Mouse (Mus musculus): ENCODE data around the gene Dnajb5. TPM values are rescaled to one million over a fixed set of nuclear protein-coding genes. Genes with fewer than 3 reads are reported as not detected.

Gene Dnajb5
- polyA plus RNA-seq, 1 experiment from 2014 or later: 52.1 TPM

DNA sequence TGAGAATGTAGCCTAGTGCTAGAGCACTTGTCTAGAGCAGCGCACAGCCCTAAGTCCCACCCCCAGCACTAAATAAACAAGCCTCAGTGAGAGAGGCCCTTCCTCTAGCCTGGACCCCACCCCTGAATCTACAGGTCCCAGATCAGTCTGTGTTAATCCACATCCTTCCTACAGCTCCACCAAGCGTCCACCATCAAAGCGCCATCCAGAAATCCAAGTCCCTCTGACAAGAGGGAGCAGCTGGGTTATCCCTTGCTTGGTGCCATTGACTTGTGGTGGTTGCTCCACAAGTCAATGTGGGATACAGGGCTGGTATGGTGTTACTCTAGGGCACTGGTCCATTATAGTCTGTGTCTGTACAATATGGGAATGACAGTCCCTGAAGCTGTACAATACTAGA lies 5.6 kb downstream of the Dnajb5 start:
- WGBS: 90% methylated on average over 3 of the region's 3 CpGs
- H3K4me1 ChIP-seq (ENCODE audit: control insufficient read depth, insufficient read depth, low read length): peaks cover 27% of the 10 kb centered on the region

DNA sequence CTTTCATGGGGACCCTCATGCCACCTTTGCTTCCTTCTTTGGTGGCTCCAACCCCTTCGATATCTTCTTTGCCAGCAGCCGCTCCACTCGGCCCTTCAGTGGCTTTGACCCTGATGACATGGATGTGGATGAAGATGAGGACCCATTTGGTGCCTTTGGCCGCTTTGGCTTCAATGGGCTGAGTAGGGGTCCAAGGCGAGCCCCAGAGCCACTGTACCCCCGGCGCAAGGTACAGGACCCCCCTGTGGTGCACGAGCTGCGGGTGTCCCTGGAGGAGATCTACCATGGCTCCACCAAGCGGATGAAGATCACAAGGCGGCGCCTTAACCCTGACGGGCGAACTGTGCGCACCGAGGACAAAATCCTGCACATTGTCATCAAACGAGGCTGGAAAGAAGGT lies 7.0 kb downstream of the Dnajb5 start:
- H3K36me3 ChIP-seq (ENCODE audit: control insufficient read depth, insufficient read depth, low read length): peaks cover 57% of the 10 kb centered on the region
- no peak overlapping the region for H3K9ac ChIP-seq (ENCODE audit: low read length)
- no peaks in the 10 kb centered on the region for H3K27me3 ChIP-seq (replicated peaks; ENCODE audit: control insufficient read depth, insufficient read depth, low read length)
- no peak overlapping the region for H3K27ac ChIP-seq (ENCODE audit: low read depth, low read length)
- peaks cover 19% of the 10 kb centered on the region for H3K4me1 ChIP-seq (ENCODE audit: control insufficient read depth, insufficient read depth, low read length)
- 95% methylated on average over 17 of the region's 17 CpGs for WGBS
- no peaks in the 10 kb centered on the region for H3K9me3 ChIP-seq (replicated peaks; ENCODE audit: control insufficient read depth, low read length)
- no peak overlapping the region for H3K4me2 ChIP-seq (ENCODE audit: low read length)
- DNase-seq (ENCODE audit: low spot score): no peak
- no peak overlapping the region for H3K4me3 ChIP-seq (ENCODE audit: low read depth, low read length)
- ATAC-seq: no peak

More for the DNA sequence above, 5.6 kb downstream of the Dnajb5 start:
- DNase-seq (ENCODE audit: low spot score) (no peak), ATAC-seq (no peak)
- Histone ChIP-seq H3K9ac (ENCODE audit: low read length) (no peak overlapping the region), H3K9me3 (replicated peaks; ENCODE audit: control insufficient read depth, low read length) (no peaks in the 10 kb centered on the region), H3K4me2 (ENCODE audit: low read length) (no peak overlapping the region), H3K27me3 (replicated peaks; ENCODE audit: control insufficient read depth, insufficient read depth, low read length) (no peaks in the 10 kb centered on the region), H3K36me3 (ENCODE audit: control insufficient read depth, insufficient read depth, low read length) (peaks cover 57% of the 10 kb centered on the region), H3K27ac (ENCODE audit: low read depth, low read length) (no peak overlapping the region), H3K4me3 (ENCODE audit: low read depth, low read length) (no peak overlapping the region)

DNA sequence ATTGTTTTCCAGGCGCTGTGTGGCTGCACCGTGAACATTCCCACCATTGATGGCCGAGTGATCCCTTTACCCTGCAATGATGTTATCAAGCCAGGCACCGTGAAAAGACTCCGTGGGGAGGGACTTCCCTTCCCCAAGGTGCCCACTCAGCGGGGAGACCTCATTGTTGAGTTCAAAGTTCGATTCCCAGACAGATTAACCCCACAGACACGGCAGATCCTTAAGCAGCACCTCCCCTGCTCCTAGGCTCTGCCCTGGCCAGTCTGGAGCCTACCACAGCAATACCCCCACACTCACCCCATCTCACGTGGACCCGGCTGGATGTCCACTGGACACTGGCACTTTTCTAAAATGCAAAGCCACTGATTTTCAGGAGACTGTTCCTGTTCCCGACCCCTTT lies 7.7 kb downstream of the Dnajb5 start:
- ATAC-seq (no peak), DNase-seq (ENCODE audit: low spot score) (no peak)
- H3K27me3 ChIP-seq (replicated peaks; ENCODE audit: control insufficient read depth, insufficient read depth, low read length): no peaks in the 10 kb centered on the region
- H3K9me3 ChIP-seq (replicated peaks; ENCODE audit: control insufficient read depth, low read length): no peaks in the 10 kb centered on the region
- no peak overlapping the region for H3K27ac ChIP-seq (ENCODE audit: low read depth, low read length)
- no peak overlapping the region for H3K4me3 ChIP-seq (ENCODE audit: low read depth, low read length)
- H3K9ac ChIP-seq (ENCODE audit: low read length): no peak overlapping the region
- H3K4me2 ChIP-seq (ENCODE audit: low read length): no peak overlapping the region
- WGBS: 77% methylated on average over 11 of the region's 11 CpGs
- H3K4me1 ChIP-seq (ENCODE audit: control insufficient read depth, insufficient read depth, low read length): peaks cover 11% of the 10 kb centered on the region
- H3K36me3 ChIP-seq (ENCODE audit: control insufficient read depth, insufficient read depth, low read length): peaks cover 54% of the 10 kb centered on the region

DNA sequence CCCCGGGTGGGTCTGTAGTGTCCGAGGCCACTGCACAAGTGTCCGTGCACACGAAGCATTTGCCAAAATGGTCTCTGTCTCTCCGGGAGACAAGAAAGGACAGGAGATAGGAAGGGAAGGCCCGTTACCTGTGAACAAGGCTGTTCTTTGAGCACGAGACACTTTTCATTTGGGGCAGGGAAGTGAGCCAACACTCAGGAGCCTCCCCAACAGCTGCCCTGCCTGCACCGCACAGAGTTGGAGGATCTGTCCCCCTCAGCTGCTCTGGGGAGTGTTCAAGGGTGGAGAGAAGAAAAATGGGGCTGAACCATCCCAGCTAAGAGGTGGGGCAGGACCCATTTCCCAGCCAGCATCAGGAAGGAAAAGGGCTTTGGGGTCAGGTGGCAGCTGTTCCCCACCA lies 8.4 kb downstream of the Dnajb5 start:
- WGBS: 87% methylated on average over 8 of the region's 8 CpGs
- Histone ChIP-seq H3K9me3 (replicated peaks; ENCODE audit: control insufficient read depth, low read length) (no peaks in the 10 kb centered on the region), H3K4me1 (ENCODE audit: control insufficient read depth, insufficient read depth, low read length) (peaks cover 5% of the 10 kb centered on the region), H3K4me2 (ENCODE audit: low read length) (no peak overlapping the region), H3K4me3 (ENCODE audit: low read depth, low read length) (no peak overlapping the region), H3K27ac (ENCODE audit: low read depth, low read length) (no peak overlapping the region; the same call in 1 of the 2 replicates), H3K9ac (ENCODE audit: low read length) (no peak overlapping the region), H3K27me3 (replicated peaks; ENCODE audit: control insufficient read depth, insufficient read depth, low read length) (no peaks in the 10 kb centered on the region), H3K36me3 (ENCODE audit: control insufficient read depth, insufficient read depth, low read length) (peaks cover 53% of the 10 kb centered on the region)
- DNase-seq (ENCODE audit: low spot score) (no peak), ATAC-seq (no peak)

DNA sequence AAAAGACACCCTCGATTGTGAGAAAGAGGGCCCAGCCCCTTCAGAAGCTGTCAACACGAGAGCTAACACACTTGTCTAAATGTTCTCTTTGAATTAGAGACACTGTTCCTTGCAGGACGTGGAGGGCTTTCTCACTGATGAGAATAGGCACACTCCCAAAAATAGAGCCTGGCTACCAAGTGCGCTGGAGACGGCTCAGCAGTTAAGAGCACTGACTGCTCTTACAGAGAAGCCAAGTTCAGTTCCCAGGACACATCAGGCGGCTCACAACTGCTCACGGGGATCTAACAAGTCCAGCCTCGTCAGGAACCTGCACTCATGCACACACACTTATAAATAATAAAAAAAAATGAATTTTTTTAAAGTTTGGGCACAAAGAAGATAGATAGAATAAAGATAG lies 9.3 kb downstream of the Dnajb5 start:
- Histone ChIP-seq H3K27me3 (replicated peaks; ENCODE audit: control insufficient read depth, insufficient read depth, low read length) (no peaks in the 10 kb centered on the region), H3K4me1 (ENCODE audit: control insufficient read depth, insufficient read depth, low read length) (no peaks in the 10 kb centered on the region), H3K4me2 (ENCODE audit: low read length) (no peak overlapping the region), H3K36me3 (ENCODE audit: control insufficient read depth, insufficient read depth, low read length) (peaks cover 50% of the 10 kb centered on the region), H3K27ac (ENCODE audit: low read depth, low read length) (no peak overlapping the region), H3K9ac (ENCODE audit: low read length) (no peak overlapping the region), H3K4me3 (ENCODE audit: low read depth, low read length) (no peak overlapping the region), H3K9me3 (replicated peaks; ENCODE audit: control insufficient read depth, low read length) (no peaks in the 10 kb centered on the region)
- ATAC-seq: no peak
- 71% methylated on average over 8 of the region's 8 CpGs for WGBS
- no peak for DNase-seq (ENCODE audit: low spot score)

DNA sequence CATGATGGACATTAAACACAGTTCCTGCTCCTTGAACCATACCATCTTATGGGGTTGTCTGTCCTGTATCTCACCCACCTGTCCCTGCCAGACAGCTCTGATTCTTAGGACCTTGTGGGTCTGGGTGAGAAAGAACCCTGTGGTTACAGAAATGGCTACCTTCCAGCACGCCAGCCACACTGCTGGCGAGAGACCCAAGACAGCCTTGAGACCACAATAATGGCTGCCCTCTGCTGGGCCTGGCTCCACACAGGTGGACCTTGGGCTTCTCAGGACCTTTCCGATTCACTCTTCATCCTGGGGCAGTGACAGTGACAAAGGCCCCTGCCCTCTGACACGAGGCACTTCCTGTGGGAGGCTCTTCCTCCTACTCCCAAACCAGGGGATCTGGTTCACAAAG lies 9.8 kb downstream of the Dnajb5 start:
- DNase-seq (ENCODE audit: low spot score): no peak
- Histone ChIP-seq H3K27me3 (replicated peaks; ENCODE audit: control insufficient read depth, insufficient read depth, low read length) (no peaks in the 10 kb centered on the region), H3K27ac (ENCODE audit: low read depth, low read length) (no peak overlapping the region), H3K4me3 (ENCODE audit: low read depth, low read length) (no peak overlapping the region), H3K36me3 (ENCODE audit: control insufficient read depth, insufficient read depth, low read length) (peaks cover 50% of the 10 kb centered on the region), H3K9me3 (replicated peaks; ENCODE audit: control insufficient read depth, low read length) (no peaks in the 10 kb centered on the region), H3K9ac (ENCODE audit: low read length) (no peak overlapping the region), H3K4me2 (ENCODE audit: low read length) (no peak overlapping the region), H3K4me1 (ENCODE audit: control insufficient read depth, insufficient read depth, low read length) (no peaks in the 10 kb centered on the region)
- WGBS: 78% methylated on average over 4 of the region's 4 CpGs
- no peak for ATAC-seq

DNA sequence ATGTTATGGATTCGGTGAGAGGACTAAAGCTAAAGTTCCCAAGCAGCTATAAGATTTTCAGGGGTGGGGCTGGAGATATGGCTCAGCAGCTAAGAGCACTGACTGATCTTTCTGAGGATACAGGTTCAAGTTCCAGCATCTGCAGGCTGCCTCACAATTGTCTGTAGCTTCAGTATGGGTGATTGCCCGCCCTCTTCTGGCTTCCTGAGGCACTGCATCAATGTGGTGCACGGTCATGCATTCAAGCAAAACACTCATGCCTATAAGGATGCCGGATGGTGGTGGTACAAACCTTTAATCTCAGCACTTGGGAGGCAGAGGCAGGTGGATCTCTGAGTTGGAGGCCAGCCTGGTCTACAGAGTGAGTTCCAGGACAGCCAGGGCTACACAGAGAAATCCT lies 12.0 kb downstream of the Dnajb5 start:
- no peaks in the 10 kb centered on the region for H3K4me1 ChIP-seq (ENCODE audit: control insufficient read depth, insufficient read depth, low read length)
- H3K36me3 ChIP-seq (ENCODE audit: control insufficient read depth, insufficient read depth, low read length): peaks cover 28% of the 10 kb centered on the region
- ATAC-seq: no peak
- no peak overlapping the region for H3K9ac ChIP-seq (ENCODE audit: low read length)
- no peak overlapping the region for H3K27ac ChIP-seq (ENCODE audit: low read depth, low read length)
- DNase-seq (ENCODE audit: low spot score): peak; percentile 76
- no peak overlapping the region for H3K4me2 ChIP-seq (ENCODE audit: low read length)
- no peaks in the 10 kb centered on the region for H3K9me3 ChIP-seq (replicated peaks; ENCODE audit: control insufficient read depth, low read length)
- H3K4me3 ChIP-seq (ENCODE audit: low read depth, low read length): no peak overlapping the region
- WGBS: 31% methylated on average over 4 of the region's 4 CpGs
- no peaks in the 10 kb centered on the region for H3K27me3 ChIP-seq (replicated peaks; ENCODE audit: control insufficient read depth, insufficient read depth, low read length)

DNA sequence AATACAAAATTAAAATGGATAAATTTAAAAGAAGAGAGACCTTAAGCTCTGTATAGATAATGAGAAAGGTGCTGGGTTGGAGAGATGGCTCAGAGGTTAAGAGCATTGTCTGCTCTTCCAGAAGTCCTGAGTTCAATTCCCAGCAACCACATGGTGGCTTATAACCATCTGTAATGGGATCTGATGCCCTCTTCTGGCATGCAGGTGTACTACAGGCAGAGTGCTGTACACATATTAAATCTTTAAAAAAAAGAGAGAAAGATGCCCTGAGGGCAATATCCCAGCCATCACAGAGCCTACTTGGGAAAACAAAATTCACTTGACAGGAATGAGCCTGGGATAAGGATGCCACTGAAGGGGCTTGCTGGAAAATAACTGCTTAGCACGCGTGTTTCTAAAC lies 13.9 kb downstream of the Dnajb5 start:
- no peak for DNase-seq (ENCODE audit: low spot score)
- ATAC-seq: no peak
- no peaks in the 10 kb centered on the region for H3K9me3 ChIP-seq (replicated peaks; ENCODE audit: control insufficient read depth, low read length)
- H3K27me3 ChIP-seq (replicated peaks; ENCODE audit: control insufficient read depth, insufficient read depth, low read length): no peaks in the 10 kb centered on the region
- H3K4me2 ChIP-seq (ENCODE audit: low read length): no peak overlapping the region
- H3K9ac ChIP-seq (ENCODE audit: low read length): no peak overlapping the region
- peaks cover 9% of the 10 kb centered on the region; the same call in 1 of the 2 replicates for H3K36me3 ChIP-seq (ENCODE audit: control insufficient read depth, insufficient read depth, low read length)
- 90% methylated on average over 2 of the region's 2 CpGs for WGBS
- no peak overlapping the region for H3K4me3 ChIP-seq (ENCODE audit: low read depth, low read length)
- no peak overlapping the region for H3K27ac ChIP-seq (ENCODE audit: low read depth, low read length)
- no peaks in the 10 kb centered on the region for H3K4me1 ChIP-seq (ENCODE audit: control insufficient read depth, insufficient read depth, low read length)

DNA sequence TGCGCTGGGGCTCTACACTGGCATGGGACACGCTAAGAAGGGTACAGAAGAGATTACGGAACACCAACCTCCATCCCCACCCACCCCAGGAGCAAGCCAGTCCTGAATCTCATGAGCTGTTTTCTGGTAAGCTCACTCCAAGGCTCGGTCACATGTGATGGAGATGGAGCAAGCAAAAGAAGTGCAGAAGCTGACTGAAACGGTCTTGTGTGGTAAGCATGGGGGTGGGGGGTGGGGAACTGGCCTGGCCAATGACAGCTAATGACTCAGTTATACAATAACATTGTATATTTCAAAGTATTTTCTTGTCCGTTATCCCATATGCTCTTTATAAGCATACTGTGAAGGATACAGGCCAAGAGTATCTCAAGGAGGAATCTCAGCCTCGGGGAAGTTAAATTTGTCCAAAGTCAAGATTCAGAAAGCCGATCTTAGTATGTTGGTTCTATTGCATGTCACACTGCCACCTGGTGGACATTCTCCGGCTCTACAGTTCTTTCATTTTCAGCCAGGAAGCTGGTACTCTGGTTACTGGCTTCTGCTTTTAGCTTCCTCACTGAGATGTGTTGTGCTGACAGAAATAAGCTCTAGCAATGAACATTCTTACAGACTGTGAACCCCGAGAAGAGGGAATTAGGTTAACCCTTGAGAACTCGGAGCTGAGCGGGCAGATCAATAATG lies 15.6 kb downstream of the Dnajb5 start:
- no peaks in the 10 kb centered on the region for H3K4me1 ChIP-seq (ENCODE audit: control insufficient read depth, insufficient read depth, low read length)
- H3K27ac ChIP-seq (ENCODE audit: low read depth, low read length): no peak overlapping the region
- 15% methylated on average over 12 of the region's 12 CpGs for WGBS
- peak; percentile 33; the same call in 1 of the 2 replicates for ATAC-seq
- H3K27me3 ChIP-seq (replicated peaks; ENCODE audit: control insufficient read depth, insufficient read depth, low read length): no peaks in the 10 kb centered on the region
- no peak overlapping the region for H3K4me2 ChIP-seq (ENCODE audit: low read length)
- no peak overlapping the region for H3K9ac ChIP-seq (ENCODE audit: low read length)
- DNase-seq (ENCODE audit: low spot score): peak; percentile 87
- no peaks in the 10 kb centered on the region for H3K36me3 ChIP-seq (ENCODE audit: control insufficient read depth, insufficient read depth, low read length)
- no peaks in the 10 kb centered on the region for H3K9me3 ChIP-seq (replicated peaks; ENCODE audit: control insufficient read depth, low read length)
- no peak overlapping the region for H3K4me3 ChIP-seq (ENCODE audit: low read depth, low read length)
